Mouse (Mus musculus): ENCODE data around the gene Atp6v1g3. TPM values are rescaled to one million over a fixed set of nuclear protein-coding genes. Genes with fewer than 3 reads are reported as not detected.

Gene Atp6v1g3
- total RNA-seq, 2 experiments from 2014 or later, result not detected

DNA sequence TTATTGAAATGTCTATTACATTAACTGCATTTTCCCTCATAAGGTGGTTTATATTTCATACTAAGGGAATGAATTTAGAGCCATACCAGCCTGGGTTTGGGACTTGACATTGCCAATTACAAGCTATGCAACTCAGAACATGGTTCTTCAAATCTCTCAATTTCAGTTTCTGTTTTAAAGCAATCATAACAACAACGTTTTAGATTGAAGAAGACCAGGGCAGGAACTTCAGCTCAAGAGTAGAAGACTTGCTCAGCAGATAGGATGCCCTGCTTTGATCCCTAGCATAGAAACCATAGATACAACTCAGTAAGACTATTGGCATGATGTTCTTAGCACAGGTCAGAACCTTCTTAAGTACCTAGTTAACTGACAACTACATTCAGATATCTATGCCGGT, 63.9 kb downstream of the Atp6v1g3 start:
- no peak for ATAC-seq (replicated peaks; ENCODE audit: poor library complexity, severe bottlenecking)

Other genes with a start within 250 kb of the Atp6v1g3 start
- 114 and 122 TPM in 2 replicates for gene Ptprc, start 98.0 kb upstream of the Atp6v1g3 start, total RNA-seq (2014; fragmentation: Nextera tagmentation)
- 166 and 176 TPM in 2 replicates for gene Ptprc, start 98.0 kb upstream of the Atp6v1g3 start, total RNA-seq (2017)